Mouse (Mus musculus): ENCODE measurements around the gene Hemgn.

- no peak for TF ChIP-seq CTCF (IDR thresholded peaks at IDR 0.05; ENCODE audit: control insufficient read depth, insufficient read depth, insufficient read length)
- TF ChIP-seq MYOG (IDR thresholded peaks at IDR 0.05; ENCODE audit: control insufficient read depth, extremely low read depth, insufficient read length), result no peak
- TF ChIP-seq MAX (IDR thresholded peaks at IDR 0.05), result no peak
- no peak for TF ChIP-seq USF1 (IDR thresholded peaks at IDR 0.05; ENCODE audit: low read depth)
Measured at GRCm38 (mm10) chr4:46359539-46360253, 53.6 kb downstream of the Hemgn start.

Measured in C2C12 (cell line).